Comparison of ENCODE assay signal across 11 mouse cellular contexts in genomic region chr12:27356571-27356970, GRCm38 (mm10). TPM values are rescaled to one million over a fixed set of nuclear protein-coding genes. Genes with fewer than 3 reads are reported as not detected.
DNase-seq lines count a peak whose midpoint lies in the region; ATAC-seq and TF ChIP-seq lines count a peak whose summit lies in the region.
"Had no signal": no experiment of that assay in that cellular context is flagged by ENCODE, and none has a peak within 500 bp of the region (broad histone marks: within the 10 kb centered on the region; RNA-seq: fewer than 3 reads in every experiment).

No protein-coding gene starts in this region.

- H3K9ac ChIP-seq in heart, embryonic 15.5 days = no peak overlapping the region
- no peak overlapping the region for H3K9ac ChIP-seq in heart, adult 2 months (ENCODE audit: low read depth, low read length)
- H3K9ac ChIP-seq in forebrain, postnatal 0 days = no peak overlapping the region
- H3K9ac ChIP-seq in midbrain, embryonic 14.5 days (replicated peaks; ENCODE audit: low read length) = no peak overlapping the region
- H3K9ac ChIP-seq: liver, embryonic 15.5 days had no signal

- intact Hi-C loops in heart, adult 2 months (cut with DNase I) = no loop called here

- no peak for ATAC-seq in heart, embryonic 15.5 days (replicated peaks; ENCODE audit: insufficient number of reproducible peaks, insufficient read depth, low FRiP score, low read depth)
- ATAC-seq in forebrain, postnatal 0 days = 0 out of 2 replicates have a peak, but pooled peaks have one; percentile 16
- no peak for ATAC-seq in midbrain, embryonic 14.5 days (ENCODE audit: low FRiP score, low TSS enrichment)
- ATAC-seq: inflammation-experienced regulatory T-cells, adult 6 months had no signal

- no peak for DNase-seq in heart, adult 2 months
- peak; percentile 72 for DNase-seq in brain, embryonic 14.5 days (ENCODE audit: low read depth)
- no peak for DNase-seq in forebrain, postnatal 0 days
- no peak for DNase-seq in midbrain, embryonic 14.5 days
- DNase-seq in cerebellum, adult 11-12 months = no peak
- DNase-seq in ovary, postnatal 10 days (ENCODE audit: low spot score) = no peak

- no peaks in the 10 kb centered on the region for H3K79me2 ChIP-seq in heart, adult 2 months (replicated peaks; ENCODE audit: control insufficient read depth, insufficient read depth, low read length)

- no peak for TF ChIP-seq CTCF in heart, adult 2 months (IDR thresholded peaks at IDR 0.05)
- no peak for TF ChIP-seq CTCF in brain, embryonic 14.5 days (IDR thresholded peaks at IDR 0.05; ENCODE audit: borderline replicate concordance, extremely low read depth, insufficient read depth, insufficient read length)
- TF ChIP-seq CTCF in forebrain, postnatal 0 days (IDR thresholded peaks at IDR 0.05; ENCODE audit: low read depth) = no peak

- 68% methylated on average over 5 of the region's 5 CpGs for WGBS in heart, embryonic 15.5 days
- 67% methylated on average over 5 of the region's 5 CpGs for WGBS in heart, adult 2 months
- WGBS in forebrain, postnatal 0 days = 50% methylated on average over 5 of the region's 5 CpGs
- 76% methylated on average over 5 of the region's 5 CpGs for WGBS in midbrain, embryonic 14.5 days

- TF ChIP-seq EP300 in heart, adult 2 months (IDR thresholded peaks at IDR 0.05; ENCODE audit: insufficient read depth, low read depth, low read length) = no peak

- no peaks in the 10 kb centered on the region for H3K9me3 ChIP-seq in heart, embryonic 15.5 days (replicated peaks)
- no peaks in the 10 kb centered on the region for H3K9me3 ChIP-seq in forebrain, postnatal 0 days (ENCODE audit: low read length)
- no peaks in the 10 kb centered on the region for H3K9me3 ChIP-seq in midbrain, embryonic 14.5 days (ENCODE audit: control insufficient read depth, low read length)
- H3K9me3 ChIP-seq: limb, embryonic 13.5 days; liver, embryonic 15.5 days had no signal

- TF ChIP-seq POLR2A in heart, adult 2 months (IDR thresholded peaks at IDR 0.05; ENCODE audit: insufficient read depth, low read depth, low read length) = no peak
- no peak for TF ChIP-seq POLR2A in brain, embryonic 14.5 days (IDR thresholded peaks at IDR 0.05; ENCODE audit: borderline replicate concordance, extremely low read depth, insufficient read depth, insufficient read length, poor library complexity, severe bottlenecking)

- H3K27me3 ChIP-seq in heart, embryonic 15.5 days = no peaks in the 10 kb centered on the region
- H3K27me3 ChIP-seq in heart, adult 2 months (ENCODE audit: control insufficient read depth, insufficient read depth, low read length) = 0 out of 2 replicates have a peak, but pooled peaks cover 2% of the 10 kb centered on the region
- H3K27me3 ChIP-seq in forebrain, postnatal 0 days (ENCODE audit: insufficient read depth, low read length) = no peaks in the 10 kb centered on the region
- no peaks in the 10 kb centered on the region for H3K27me3 ChIP-seq in midbrain, embryonic 14.5 days (ENCODE audit: control insufficient read depth, insufficient read depth, low read length)
- H3K27me3 ChIP-seq: limb, embryonic 13.5 days; liver, embryonic 15.5 days; megakaryocyte, embryonic 14.5 days had no signal

- peaks cover 11% of the 10 kb centered on the region for H3K4me1 ChIP-seq in heart, embryonic 15.5 days (replicated peaks)
- no peaks in the 10 kb centered on the region for H3K4me1 ChIP-seq in heart, adult 2 months (ENCODE audit: control insufficient read depth, insufficient read depth, low read length)
- H3K4me1 ChIP-seq in forebrain, postnatal 0 days (ENCODE audit: insufficient read depth) = peaks cover 10% of the 10 kb centered on the region
- H3K4me1 ChIP-seq in midbrain, embryonic 14.5 days (ENCODE audit: control insufficient read depth, insufficient read depth, low read length) = peaks cover 13% of the 10 kb centered on the region
- H3K4me1 ChIP-seq: liver, embryonic 15.5 days; megakaryocyte, embryonic 14.5 days had no signal

- no peak overlapping the region for H3K27ac ChIP-seq in heart, embryonic 15.5 days
- H3K27ac ChIP-seq in heart, adult 2 months = no peak overlapping the region
- H3K27ac ChIP-seq in forebrain, postnatal 0 days (ENCODE audit: low read depth, low read length) = peak overlapping the region; percentile 69; the same call in 1 of the 2 replicates
- peak overlapping the region; percentile 78; the same call in 1 of the 2 replicates for H3K27ac ChIP-seq in midbrain, embryonic 14.5 days (replicated peaks; ENCODE audit: low read depth, low read length)
- H3K27ac ChIP-seq: limb, embryonic 13.5 days; liver, embryonic 15.5 days had no signal

- H3K4me2 ChIP-seq in heart, embryonic 15.5 days = peak overlapping the region; percentile 54
- H3K4me2 ChIP-seq in forebrain, postnatal 0 days (ENCODE audit: low read depth) = no peak overlapping the region
- H3K4me2 ChIP-seq in midbrain, embryonic 14.5 days (ENCODE audit: low read length) = no peak overlapping the region
- H3K4me2 ChIP-seq: liver, embryonic 15.5 days had no signal

- no peak overlapping the region for H3K4me3 ChIP-seq in heart, embryonic 15.5 days
- H3K4me3 ChIP-seq in heart, adult 2 months = no peak overlapping the region
- H3K4me3 ChIP-seq in forebrain, postnatal 0 days (ENCODE audit: low read depth, low read length) = no peak overlapping the region
- H3K4me3 ChIP-seq in midbrain, embryonic 14.5 days (replicated peaks; ENCODE audit: low read depth, low read length) = no peak overlapping the region
- H3K4me3 ChIP-seq: limb, embryonic 13.5 days; liver, embryonic 15.5 days had no signal

- no peaks in the 10 kb centered on the region for H3K36me3 ChIP-seq in heart, embryonic 15.5 days
- H3K36me3 ChIP-seq in heart, adult 2 months (ENCODE audit: control insufficient read depth, insufficient read depth, low read length) = no peaks in the 10 kb centered on the region
- no peaks in the 10 kb centered on the region for H3K36me3 ChIP-seq in forebrain, postnatal 0 days (ENCODE audit: insufficient read depth)
- no peaks in the 10 kb centered on the region for H3K36me3 ChIP-seq in midbrain, embryonic 14.5 days (ENCODE audit: control insufficient read depth, insufficient read depth, low read length)
- H3K36me3 ChIP-seq: limb, embryonic 13.5 days; liver, embryonic 15.5 days had no signal

RNA-seq across cellular contexts. Expression of gene Sox11, which starts 14.2 kb away (rescaled TPM):
- polyA plus RNA-seq in heart, embryonic 15.5 days (2015; fragmentation: Nextera tagmentation; extraction: Ambion mirVana) = 13.6 and 13.7 TPM in 2 replicates
- under 1 TPM in 1 of 2 experiments, not detected in 1; 0.05 TPM for total RNA-seq in heart, adult 2 months (2021)
- polyA plus RNA-seq in heart, adult 2 months (2012; rRNA removed) = 0.02 and 0.03 TPM in 2 replicates
- polyA plus RNA-seq in brain, embryonic 14.5 days (2012; rRNA removed) = 238 and 273 TPM in 2 replicates
- 216 and 297 TPM in 2 replicates for total RNA-seq in forebrain, postnatal 0 days (2014; rRNA removed)
- polyA plus RNA-seq in forebrain, postnatal 0 days (2015; fragmentation: Nextera tagmentation; extraction: Ambion mirVana) = 245 and 288 TPM in 2 replicates
- 615 and 827 TPM in 2 replicates for polyA plus RNA-seq in midbrain, embryonic 14.5 days (2014; fragmentation: Nextera tagmentation; extraction: Ambion mirVana)
- polyA plus RNA-seq: inflammation-experienced regulatory T-cells, adult 6 months had no signal

Comparison
In these comparisons a context has a peak if more than half of its experiments do, and no peak if none do; other contexts are left out.
1. H3K27ac ChIP-seq: peak in forebrain, postnatal 0 days (single experiment) and midbrain, embryonic 14.5 days (single experiment); none in heart, embryonic 15.5 days (single experiment) and heart, adult 2 months (single experiment).
2. RNA of gene Sox11, which starts 14.2 kb away (polyA plus RNA-seq): 615 to 827 TPM in midbrain, embryonic 14.5 days, 245 to 288 TPM in forebrain, postnatal 0 days and 238 to 273 TPM in brain, embryonic 14.5 days; 13.6 to 13.7 TPM in heart, embryonic 15.5 days and 0.02 to 0.03 TPM in heart, adult 2 months; every median in the first group is over 10 times any median in the second.